Comparison of ENCODE assay signal across 8 mouse cellular contexts in the genomic region with DNA sequence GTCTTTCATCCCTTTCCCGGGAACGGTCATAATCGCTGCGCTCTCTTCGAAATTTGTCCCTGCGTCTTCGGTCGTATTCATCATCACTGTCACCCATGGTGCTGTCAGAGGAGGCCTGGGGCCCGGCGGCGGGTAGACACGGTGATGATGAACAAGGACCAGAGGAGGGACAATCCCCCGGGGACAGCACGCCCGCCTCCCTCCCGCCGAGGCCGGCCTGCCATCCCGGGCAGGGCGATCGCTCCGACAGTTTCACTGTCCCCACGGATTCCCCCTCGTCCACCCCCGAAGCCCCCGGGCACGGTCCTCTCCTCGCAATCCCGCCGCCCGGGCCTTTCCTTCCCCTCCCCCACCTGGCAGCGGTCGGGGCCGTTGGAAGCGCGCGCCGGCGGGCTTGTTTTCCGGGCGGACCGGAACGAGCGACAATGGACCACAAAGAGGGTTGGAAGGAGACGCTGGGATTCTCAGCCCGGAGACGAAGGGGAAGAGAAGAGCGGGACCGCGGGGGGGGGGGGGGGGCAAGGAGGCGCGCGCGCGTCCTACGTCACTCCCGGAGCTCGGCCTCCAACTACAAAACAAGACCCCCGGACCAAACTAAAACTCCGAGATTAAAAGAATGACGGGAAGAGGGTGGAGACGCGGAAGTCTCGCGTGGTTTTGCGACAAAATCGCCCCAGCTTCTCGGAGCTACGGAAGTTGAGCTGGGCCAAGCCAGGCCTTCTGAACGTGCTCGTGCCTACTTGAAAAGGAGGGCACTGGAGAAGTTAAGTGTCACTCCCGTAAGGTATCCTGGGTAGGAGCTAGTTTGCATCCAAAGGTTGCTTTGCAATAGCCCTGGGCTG. TPM values are rescaled to one million over a fixed set of nuclear protein-coding genes. Genes with fewer than 3 reads are reported as not detected.
DNase-seq lines count a peak whose midpoint lies in the region; ATAC-seq and TF ChIP-seq lines count a peak whose summit lies in the region.

TSS of gene Srrt (minus strand) at position 604 of the 842 bp plus-strand sequence.

- no peak for TF ChIP-seq CTCF in kidney, postnatal 0 days (IDR thresholded peaks at IDR 0.05; ENCODE audit: low read depth)

- peak within 1 kb of the TSS; percentile 96 for H3K27ac ChIP-seq in heart, embryonic 12.5 days (ENCODE audit: poor library complexity, severe bottlenecking)
- peak within 1 kb of the TSS; percentile 90 for H3K27ac ChIP-seq in kidney, postnatal 0 days
- peak within 1 kb of the TSS; percentile 94 for H3K27ac ChIP-seq in liver, embryonic 13.5 days
- peak within 1 kb of the TSS; percentile 91 for H3K27ac ChIP-seq in stomach, embryonic 16.5 days (ENCODE audit: low read length)

- peaks cover 55% of the 10 kb centered on the region for H3K4me1 ChIP-seq in heart, embryonic 12.5 days (replicated peaks)
- H3K4me1 ChIP-seq in kidney, postnatal 0 days (replicated peaks; ENCODE audit: insufficient read depth, low read length) = peaks cover 25% of the 10 kb centered on the region
- peaks cover 60% of the 10 kb centered on the region for H3K4me1 ChIP-seq in liver, embryonic 13.5 days (replicated peaks)
- peaks cover 30% of the 10 kb centered on the region for H3K4me1 ChIP-seq in stomach, embryonic 16.5 days (ENCODE audit: control insufficient read depth, insufficient read depth, low read length)

- H3K27me3 ChIP-seq in heart, embryonic 12.5 days (replicated peaks) = no peaks in the 10 kb centered on the region
- no peaks in the 10 kb centered on the region for H3K27me3 ChIP-seq in kidney, postnatal 0 days (ENCODE audit: insufficient read depth, low read length)
- H3K27me3 ChIP-seq in liver, embryonic 13.5 days = no peaks in the 10 kb centered on the region
- H3K27me3 ChIP-seq in stomach, embryonic 16.5 days (ENCODE audit: control insufficient read depth, insufficient read depth, low read length) = no peaks in the 10 kb centered on the region

- peak; percentile 95 for DNase-seq in CD4-positive, CD25-positive, alpha-beta regulatory T cell, adult 2 months (ENCODE audit: low read depth, low spot score)
- DNase-seq in brain, embryonic 18.5 days (ENCODE audit: low read depth, low spot score) = peak; percentile 96
- peak; percentile 98 for DNase-seq in kidney, postnatal 0 days (ENCODE audit: low spot score)
- DNase-seq in liver, embryonic 13.5 days = peak; percentile 85
- DNase-seq in neural tube, embryonic 10.5 days (ENCODE audit: extremely low spot score, low spot score) = peak; percentile 90

- peak within 1 kb of the TSS; percentile 78 for H3K4me2 ChIP-seq in heart, embryonic 12.5 days
- H3K4me2 ChIP-seq in kidney, postnatal 0 days (ENCODE audit: low read length) = peak within 1 kb of the TSS; percentile 80
- peak within 1 kb of the TSS; percentile 88 for H3K4me2 ChIP-seq in liver, embryonic 13.5 days
- H3K4me2 ChIP-seq in stomach, embryonic 16.5 days (ENCODE audit: low read depth, low read length) = peak within 1 kb of the TSS; percentile 67

- H3K9me3 ChIP-seq in heart, embryonic 12.5 days (replicated peaks) = no peaks in the 10 kb centered on the region
- H3K9me3 ChIP-seq in kidney, postnatal 0 days (replicated peaks; ENCODE audit: low read length) = no peaks in the 10 kb centered on the region
- no peaks in the 10 kb centered on the region for H3K9me3 ChIP-seq in liver, embryonic 13.5 days (replicated peaks)
- H3K9me3 ChIP-seq in stomach, embryonic 16.5 days (replicated peaks; ENCODE audit: control insufficient read depth, low read length) = no peaks in the 10 kb centered on the region

- WGBS in heart, embryonic 12.5 days = under 1% methylated on average over 64 of the region's 72 CpGs
- under 1% methylated on average over 65 of the region's 72 CpGs for WGBS in kidney, postnatal 0 days
- under 1% methylated on average over 71 of the region's 72 CpGs for WGBS in liver, embryonic 13.5 days (ENCODE audit: insufficient replicate concordance)
- WGBS in stomach, embryonic 16.5 days = 0% methylated on average over 63 of the region's 72 CpGs

- peaks cover 71% of the 10 kb centered on the region for H3K36me3 ChIP-seq in heart, embryonic 12.5 days
- peaks cover 45% of the 10 kb centered on the region for H3K36me3 ChIP-seq in kidney, postnatal 0 days (ENCODE audit: insufficient read depth, low read length)
- peaks cover 71% of the 10 kb centered on the region for H3K36me3 ChIP-seq in liver, embryonic 13.5 days
- H3K36me3 ChIP-seq in stomach, embryonic 16.5 days (ENCODE audit: control insufficient read depth, insufficient read depth, low read length) = peaks cover 28% of the 10 kb centered on the region

- peak within 1 kb of the TSS; percentile 87 for H3K4me3 ChIP-seq in heart, embryonic 12.5 days
- peak within 1 kb of the TSS; percentile 91 for H3K4me3 ChIP-seq in kidney, postnatal 0 days (replicated peaks; ENCODE audit: low read depth, low read length)
- peak within 1 kb of the TSS; percentile 98 for H3K4me3 ChIP-seq in liver, embryonic 13.5 days (replicated peaks)
- H3K4me3 ChIP-seq in stomach, embryonic 16.5 days (replicated peaks; ENCODE audit: low read length) = peak within 1 kb of the TSS; percentile 94

- peak within 1 kb of the TSS; percentile 98 for H3K9ac ChIP-seq in heart, embryonic 12.5 days
- peak within 1 kb of the TSS; percentile 98 for H3K9ac ChIP-seq in kidney, postnatal 0 days (ENCODE audit: low read depth, low read length)
- H3K9ac ChIP-seq in liver, embryonic 13.5 days = peak within 1 kb of the TSS; percentile 99
- H3K9ac ChIP-seq in stomach, embryonic 16.5 days (ENCODE audit: low read length) = peak within 1 kb of the TSS; percentile 97

- ATAC-seq in erythroid progenitor cell, adult 5-6 weeks (replicated peaks; ENCODE audit: low FRiP score, poor library complexity, severe bottlenecking) = peak; percentile 88
- peak; percentile 86 for ATAC-seq in heart, embryonic 12.5 days (ENCODE audit: insufficient number of reproducible peaks, low FRiP score)
- ATAC-seq in kidney, postnatal 0 days (replicated peaks; ENCODE audit: low FRiP score, low read depth) = peak; percentile 89
- ATAC-seq in liver, embryonic 13.5 days (ENCODE audit: low read depth) = peak; percentile 79
- ATAC-seq in stomach, embryonic 16.5 days (ENCODE audit: insufficient read depth, low FRiP score) = peak; percentile 87

RNA-seq across cellular contexts. Expression of gene Srrt, which starts in this region (rescaled TPM):
- 235 and 247 TPM in 2 replicates for total RNA-seq in erythroid progenitor cell, adult 5-6 weeks (2015; ENCODE audit: low replicate concordance)
- total RNA-seq in erythroid progenitor cell, adult 5-6 weeks (2017; ENCODE audit: low replicate concordance) = 557 and 577 TPM in 2 replicates
- polyA plus RNA-seq in heart, embryonic 12.5 days (2016; fragmentation: Nextera tagmentation; extraction: Ambion mirVana) = 106 and 107 TPM in 2 replicates
- 68.0 and 77.7 TPM in 2 replicates for polyA plus RNA-seq in kidney, postnatal 0 days (2015; fragmentation: Nextera tagmentation; extraction: Ambion mirVana)
- 86.7 and 102 TPM in 2 replicates for polyA plus RNA-seq in liver, embryonic 13.5 days (2015; fragmentation: Nextera tagmentation; extraction: Ambion mirVana)
- polyA plus RNA-seq in stomach, embryonic 16.5 days (2015; fragmentation: Nextera tagmentation; extraction: Ambion mirVana) = 113 and 116 TPM in 2 replicates

Comparison
In these comparisons a context has a peak if more than half of its experiments do, and no peak if none do; other contexts are left out.
1. Peak in every context shown above with its lines: DNase-seq, ATAC-seq, H3K4me3 ChIP-seq and H3K27ac ChIP-seq.